Mouse (Mus musculus): ENCODE results near the gene Ndufa12.

The Ndufa12 gene

DNA sequence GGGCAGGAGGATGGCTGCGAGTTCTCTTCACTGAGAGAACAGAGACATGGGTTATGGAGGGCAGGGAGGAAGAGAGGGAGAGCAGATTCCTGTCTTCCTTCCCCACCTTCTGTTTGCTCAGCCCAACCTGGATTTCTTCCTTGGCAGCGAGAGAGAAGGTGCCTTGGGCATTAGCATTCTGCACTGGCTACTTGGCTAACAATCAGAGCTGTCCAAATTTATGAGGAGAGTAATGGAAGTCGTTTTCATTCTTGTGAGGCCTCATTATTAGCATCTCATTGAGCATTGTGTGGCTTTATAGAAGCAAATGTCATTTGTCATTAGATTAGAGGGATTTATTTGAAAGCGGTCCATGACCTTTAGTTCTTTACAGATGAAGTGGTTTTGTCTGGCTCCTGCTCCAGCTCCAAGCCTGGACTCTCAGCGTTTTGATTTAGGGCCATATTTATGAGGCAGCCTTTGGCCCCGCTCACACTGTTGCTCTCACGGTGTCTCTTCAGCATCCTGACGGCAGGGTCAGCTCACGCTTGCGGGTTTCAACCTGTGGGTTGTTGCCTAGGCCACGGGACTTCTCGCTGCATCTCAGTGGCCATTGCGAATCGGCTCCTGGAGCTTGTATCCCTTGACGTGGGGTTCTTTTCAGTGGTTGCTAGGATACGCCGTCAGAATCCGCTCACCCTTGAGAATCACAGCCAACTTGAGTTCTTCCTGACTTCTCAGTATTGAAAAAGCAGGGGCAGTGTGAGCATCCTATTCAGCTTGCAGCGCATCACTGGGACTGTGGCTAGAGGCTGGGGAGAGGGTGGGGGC is 31.9 kb downstream of the Ndufa12 start:
- no peak for DNase-seq (ENCODE audit: low read depth, low spot score)

DNA sequence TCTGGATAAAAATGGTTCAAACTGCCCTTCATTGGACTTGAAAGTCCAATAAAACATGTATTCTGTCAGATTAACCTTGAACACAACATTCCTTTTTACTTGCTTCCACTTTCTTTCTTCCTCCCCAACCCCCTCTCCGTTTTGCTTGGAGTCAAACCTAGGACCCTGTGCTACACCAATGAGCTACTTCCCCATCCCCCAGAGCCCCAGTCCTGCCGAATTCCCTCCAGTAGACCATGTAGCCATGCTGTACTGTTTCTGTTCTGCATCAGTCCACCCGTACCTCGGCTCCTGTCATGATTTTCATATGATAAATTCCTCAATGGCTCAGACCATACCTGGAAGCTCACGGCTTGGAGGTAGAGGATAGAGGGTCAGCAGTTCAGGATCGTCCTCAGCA is 32.5 kb downstream of the Ndufa12 start:
- DNase-seq (ENCODE audit: low read depth, low spot score) = no peak

DNA sequence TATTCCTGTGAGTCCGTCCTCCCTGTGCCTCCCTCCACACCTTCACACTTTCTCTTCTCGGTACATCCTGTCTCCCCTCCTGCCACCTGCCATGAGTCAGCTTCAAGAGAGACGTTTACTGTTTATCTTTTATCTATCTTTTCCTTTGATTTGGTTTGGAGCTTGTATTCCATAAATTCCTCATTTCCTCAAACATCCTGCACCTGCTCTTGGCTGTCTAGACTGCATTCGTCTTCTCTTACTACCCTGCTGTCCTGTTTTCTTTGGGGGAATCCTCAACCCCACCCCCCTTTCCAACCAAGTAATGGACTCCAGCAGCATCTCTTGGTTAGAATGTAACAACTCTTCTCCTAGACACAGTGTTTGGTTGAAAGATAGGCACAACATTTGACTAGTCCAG is 36.7 kb downstream of the Ndufa12 start:
- DNase-seq (ENCODE audit: low read depth, low spot score) = no peak

DNA sequence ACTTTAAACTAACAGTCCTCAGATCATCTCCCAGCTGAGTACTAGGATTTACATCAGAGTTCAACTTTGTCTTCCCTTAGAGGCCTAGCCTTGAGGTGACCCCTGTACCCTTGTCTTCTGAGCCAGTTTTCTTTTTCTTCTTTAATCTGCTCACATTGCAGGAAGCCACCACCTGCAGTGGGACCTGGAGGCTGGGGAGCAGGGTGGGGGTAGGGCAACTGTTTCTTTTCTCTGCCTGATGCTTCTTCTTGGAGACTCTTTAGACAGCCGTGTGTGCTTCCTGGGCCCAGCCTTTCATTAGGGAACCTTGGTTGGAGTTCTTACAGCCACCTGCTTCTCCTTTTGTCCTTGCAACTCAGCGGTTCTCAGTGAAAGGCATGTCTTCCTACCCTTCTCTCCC is 42.8 kb downstream of the Ndufa12 start:
- DNase-seq (ENCODE audit: low read depth, low spot score) = no peak

DNA sequence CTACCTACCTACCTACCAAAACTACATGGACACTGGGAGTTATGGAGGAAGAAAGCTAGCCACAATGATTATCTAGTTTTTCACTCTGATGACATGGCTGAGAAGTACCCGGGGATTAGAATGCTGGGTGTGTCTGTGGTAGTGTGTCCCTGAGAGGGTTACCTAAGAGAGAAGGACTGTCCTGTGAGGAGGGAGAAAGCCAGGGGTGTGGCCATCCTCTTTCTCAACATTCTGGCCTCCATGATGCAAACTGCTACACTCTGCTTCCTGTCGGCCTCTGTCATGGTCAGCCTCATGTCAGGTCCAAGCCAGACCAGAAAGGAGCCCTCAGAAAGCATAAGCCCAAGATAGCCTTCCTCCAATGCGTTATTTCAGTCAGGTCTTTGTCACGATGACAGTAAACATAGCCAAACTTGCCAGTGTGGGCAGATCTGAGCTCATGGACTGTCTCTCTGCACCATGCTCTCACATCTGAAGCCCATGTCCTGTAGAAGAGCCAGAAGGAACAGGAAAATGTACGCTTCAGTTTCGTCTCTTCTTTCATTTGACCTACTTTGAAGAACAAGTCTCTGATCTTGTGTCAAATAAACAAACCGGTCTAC is 49.3 kb downstream of the Ndufa12 start:
- no peak for DNase-seq (ENCODE audit: low read depth, low spot score)

DNA sequence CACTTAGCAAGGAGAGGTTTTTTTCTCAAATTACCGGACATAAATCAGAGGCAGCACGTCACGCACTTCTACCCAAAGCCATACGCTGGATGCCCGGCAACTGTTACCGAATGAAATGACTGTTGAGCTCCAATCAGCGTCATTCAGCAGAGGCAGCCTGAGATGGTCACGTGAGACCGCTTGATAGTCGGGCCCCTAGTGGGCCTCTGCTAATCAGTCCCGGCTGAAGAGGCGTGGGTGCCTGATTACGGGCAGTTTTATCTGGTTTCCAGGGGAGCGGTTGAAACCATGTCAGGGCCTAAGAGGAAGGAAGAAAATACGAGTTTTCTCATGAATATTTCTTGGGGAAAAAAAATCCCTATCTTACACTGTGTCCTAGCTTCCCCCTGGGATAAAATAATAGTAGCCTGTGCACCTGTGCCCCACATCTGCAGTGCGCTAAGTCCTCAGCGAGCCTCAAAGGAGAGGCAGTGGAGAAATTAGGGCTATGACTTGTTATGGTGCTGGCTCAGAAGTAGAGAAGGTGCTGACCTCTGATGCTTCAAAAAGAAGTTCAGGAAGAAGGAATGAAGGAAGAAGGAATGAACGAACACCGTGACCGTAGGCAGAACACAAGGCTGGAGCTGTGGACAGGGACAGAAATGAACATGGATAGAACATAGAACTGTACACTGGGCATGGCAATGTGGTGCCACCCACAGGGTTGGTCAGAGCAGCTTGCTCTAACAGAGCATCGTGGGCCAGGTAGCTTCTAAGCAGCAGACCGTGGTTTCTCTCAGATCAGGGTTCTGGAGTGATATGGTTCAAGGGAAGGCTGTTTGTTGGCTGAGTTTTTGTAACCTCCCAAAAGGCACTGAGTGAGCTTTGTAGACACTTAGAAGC is 51.3 kb downstream of the Ndufa12 start:
- no peak for DNase-seq (ENCODE audit: low read depth, low spot score)

DNA sequence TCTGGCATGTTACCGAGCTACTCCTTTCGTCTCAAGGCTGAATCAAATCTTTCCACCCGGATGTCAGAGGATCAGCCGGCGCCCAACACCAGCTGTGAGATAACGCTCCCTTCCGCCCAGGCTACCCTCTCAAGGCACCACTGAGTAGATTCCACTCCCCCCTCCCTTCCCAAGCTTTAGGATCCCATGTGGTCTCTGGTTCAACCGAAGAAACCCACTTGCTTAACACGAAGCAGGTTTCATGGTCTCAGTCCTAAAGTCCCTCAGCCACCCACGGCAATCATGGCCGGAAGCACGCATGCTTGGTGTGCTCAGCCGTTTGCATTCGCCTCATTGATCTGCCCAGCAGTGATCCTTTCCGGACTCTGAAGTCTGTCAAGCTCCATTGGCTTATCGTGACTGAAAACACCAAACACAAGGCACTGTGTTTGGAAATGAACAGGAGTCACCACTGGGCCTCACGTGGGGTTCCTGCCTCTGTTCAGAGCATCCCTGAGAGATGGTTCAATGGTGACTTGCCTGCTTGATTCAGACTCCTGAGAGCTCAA is 54.8 kb downstream of the Ndufa12 start:
- DNase-seq (ENCODE audit: low read depth, low spot score) = no peak

DNA sequence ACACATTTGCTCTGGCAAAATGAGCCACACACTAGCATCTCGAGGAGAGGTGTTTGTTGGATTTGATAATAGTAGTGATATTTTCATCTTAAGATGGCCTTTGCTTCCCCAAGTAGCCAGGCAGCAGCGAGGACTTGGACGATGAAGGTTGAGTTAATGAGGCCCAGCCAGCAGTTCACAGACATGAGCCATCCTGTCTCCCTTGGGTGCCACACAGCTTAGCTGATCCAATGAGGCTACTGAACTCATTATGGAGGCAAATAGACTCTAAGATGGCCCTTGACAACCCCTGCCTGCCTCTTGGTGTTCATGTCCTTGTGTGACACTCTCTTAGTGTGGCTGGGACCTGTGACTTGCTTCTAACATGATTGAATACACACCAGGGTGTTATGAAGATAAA is 56.2 kb downstream of the Ndufa12 start:
- no peak for DNase-seq (ENCODE audit: low read depth, low spot score)

DNA sequence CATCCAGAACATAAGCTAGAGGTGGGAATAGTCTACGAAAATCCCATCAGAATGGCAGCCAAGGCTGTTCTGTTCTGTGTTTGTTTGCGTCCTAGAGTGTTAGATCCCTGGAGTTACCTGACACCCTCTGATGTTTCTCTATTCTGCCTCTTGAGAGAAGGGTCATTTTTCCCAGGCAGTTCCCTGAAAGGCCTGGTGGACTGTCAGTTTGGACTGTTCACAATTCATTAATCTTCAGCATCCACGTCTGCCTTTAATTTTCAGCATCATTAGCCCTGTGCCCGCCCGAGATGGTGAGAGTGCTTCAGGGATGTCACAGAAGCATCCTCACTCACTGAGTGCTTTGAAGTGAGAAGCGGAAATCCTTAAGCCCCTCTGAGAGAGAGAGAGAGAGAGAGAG is 57.2 kb downstream of the Ndufa12 start:
- no peak for DNase-seq (ENCODE audit: low read depth, low spot score)

DNA sequence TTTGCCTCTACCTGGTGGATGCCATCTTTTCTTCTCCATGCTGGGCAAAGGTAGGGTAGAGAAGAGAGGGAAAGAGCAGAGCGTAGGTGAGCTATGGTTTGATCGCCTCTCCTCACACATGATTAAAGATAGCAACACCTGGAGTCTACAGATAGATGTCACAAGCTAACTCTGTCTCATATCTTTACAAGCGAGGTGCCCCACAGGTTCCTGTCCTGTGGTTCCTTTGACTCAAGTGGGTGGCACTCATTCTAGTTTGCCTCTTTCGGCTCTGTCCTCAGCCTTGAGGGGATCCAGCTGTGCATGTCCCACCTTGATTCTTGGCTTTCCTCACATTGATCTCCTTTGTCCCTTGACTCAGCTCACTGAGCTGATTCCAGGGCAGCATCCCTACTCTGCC is 58.0 kb downstream of the Ndufa12 start:
- DNase-seq (ENCODE audit: low read depth, low spot score) = no peak

DNA sequence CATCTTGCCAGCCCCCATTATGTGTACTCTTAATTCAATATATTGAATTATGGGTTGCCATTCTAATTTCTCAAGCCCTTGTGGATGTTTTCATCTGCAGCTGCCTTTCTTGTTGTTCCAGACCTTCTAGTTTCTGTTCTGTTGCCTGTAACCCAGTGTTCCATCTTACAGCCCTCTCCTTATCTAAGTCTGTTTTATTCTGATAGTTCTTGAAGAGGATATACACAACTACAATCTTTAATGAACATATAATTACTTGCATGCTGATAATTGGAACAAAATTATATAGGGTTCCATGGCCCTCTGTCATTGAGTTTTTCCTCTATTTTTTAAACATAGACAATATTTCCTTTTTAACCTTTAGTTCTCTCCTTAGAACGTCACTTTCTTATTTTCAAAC is 62.0 kb downstream of the Ndufa12 start:
- DNase-seq (ENCODE audit: low read depth, low spot score) = no peak

DNA sequence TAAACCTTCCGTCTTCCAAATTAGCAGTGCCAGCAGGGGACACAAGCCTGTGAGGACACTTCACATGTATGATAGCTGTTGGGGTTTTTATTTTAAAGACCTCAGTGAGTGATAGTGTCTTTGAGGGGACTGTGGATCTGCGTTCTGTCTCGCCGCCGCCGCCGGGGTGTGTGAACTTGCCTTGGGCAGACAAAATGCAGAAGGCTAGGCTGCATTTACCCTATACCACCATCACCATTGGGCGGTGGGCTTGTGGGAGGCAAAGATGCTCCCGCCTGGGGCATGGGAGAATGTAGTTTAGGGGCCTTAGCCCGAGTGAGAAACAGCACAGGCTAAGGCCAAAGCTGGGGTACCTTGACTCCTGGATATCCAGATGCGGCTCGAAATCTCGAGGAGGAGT is 64.1 kb downstream of the Ndufa12 start:
- DNase-seq (ENCODE audit: low read depth, low spot score) = no peak

DNA sequence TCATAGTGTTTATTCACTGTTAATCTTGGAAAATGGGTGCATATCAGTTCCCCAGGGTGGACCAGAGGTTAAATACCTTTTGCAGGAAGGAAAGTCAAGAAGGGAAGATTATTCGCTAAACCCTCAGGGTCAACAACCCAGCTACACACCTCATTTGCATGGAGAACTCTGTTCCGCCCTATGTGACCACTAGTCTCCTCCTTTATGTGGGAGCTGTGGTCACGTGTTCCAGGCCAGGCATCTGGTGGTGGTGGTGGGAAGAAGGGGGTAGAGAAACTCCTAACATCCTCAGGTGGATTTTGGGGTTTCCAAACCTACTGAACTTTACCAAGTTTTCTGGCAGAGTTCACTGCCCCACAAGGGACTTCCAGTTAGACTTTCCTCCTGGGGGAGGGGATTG is 64.7 kb downstream of the Ndufa12 start:
- DNase-seq (ENCODE audit: low read depth, low spot score) = no peak

DNA sequence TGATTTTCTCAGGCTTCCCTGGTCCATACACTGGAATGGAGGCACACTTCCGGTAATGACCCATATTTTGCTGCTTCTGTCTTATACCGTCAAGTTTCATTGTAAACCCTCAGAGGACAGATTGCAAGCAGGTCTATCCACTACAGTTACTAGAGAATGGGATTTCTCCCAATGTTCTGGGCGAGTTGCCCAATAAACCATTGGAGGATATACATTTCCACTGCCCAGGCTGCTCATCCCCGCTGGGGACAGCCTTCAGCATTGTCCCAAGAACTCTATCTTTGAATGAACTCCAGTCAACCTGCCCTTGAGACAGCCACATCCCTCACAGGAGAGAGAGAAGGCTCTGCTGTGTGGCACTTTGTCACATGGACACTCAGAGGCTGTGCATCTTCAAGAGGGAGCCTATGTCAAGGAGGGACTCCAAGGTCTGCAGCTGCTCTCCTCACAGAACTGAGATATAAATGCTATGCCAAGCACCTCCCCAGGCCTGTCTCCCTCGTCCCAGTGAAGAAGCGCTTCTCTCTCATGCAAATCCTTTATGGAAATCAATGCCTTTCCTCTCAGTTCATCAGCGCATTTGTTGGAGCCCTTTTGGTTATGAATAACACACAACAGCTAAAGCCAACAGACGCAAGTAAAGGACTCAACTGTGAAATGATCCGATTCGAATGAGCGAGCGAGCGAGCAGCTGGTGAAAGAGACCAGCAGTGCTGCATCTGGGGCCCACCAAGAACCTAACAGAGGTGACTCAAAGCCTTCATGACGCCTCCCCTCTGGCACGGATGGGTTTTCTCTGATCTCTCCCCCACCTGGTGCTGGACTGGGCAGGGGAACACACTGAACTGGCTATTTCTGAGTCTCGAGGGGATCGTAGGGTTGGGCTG is 67.4 kb downstream of the Ndufa12 start:
- DNase-seq (ENCODE audit: low read depth, low spot score) = no peak
